ENCODE assay signal across 22 mouse cellular contexts in the genomic region with DNA sequence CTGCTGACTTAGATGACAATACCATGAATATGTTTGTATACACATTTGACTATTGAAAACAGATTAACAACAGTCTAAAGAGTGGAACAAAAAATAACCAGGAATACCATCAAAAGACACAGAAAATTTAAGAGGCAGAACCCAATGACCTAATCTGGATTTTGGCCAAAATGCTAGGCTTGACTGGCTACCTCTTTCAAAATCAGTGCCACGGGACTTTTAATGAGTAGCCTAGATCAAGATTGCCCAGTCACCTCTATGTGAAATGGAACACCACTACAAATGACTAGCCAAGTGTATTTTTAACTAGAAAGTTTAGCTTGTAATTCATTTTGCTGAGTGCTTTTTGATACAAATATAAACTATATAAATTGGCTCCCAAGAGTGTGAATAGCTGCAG.
DNase-seq lines count a peak whose midpoint lies in the region; ATAC-seq and TF ChIP-seq lines count a peak whose summit lies in the region.
"Had no signal": no experiment of that assay in that cellular context is flagged by ENCODE, and none has a peak within 500 bp of the region (broad histone marks: within the 10 kb centered on the region; RNA-seq: fewer than 3 reads in every experiment).

No protein-coding gene starts in this region.

- no peak overlapping the region for H3K4me3 ChIP-seq in liver, adult 2 months (ENCODE audit: insufficient read depth, low read depth, low read length)
- no peak overlapping the region for H3K4me3 ChIP-seq in forebrain, embryonic 15.5 days
- H3K4me3 ChIP-seq: heart, embryonic 13.5 days; hindbrain, embryonic 15.5 days; limb, embryonic 10.5 days; liver, embryonic 12.5 days; neural tube, embryonic 15.5 days had no signal

- peak; percentile 7 to 27 for DNase-seq in cerebellum, postnatal 14 days
- no peak for DNase-seq in cerebellum, postnatal 36 days
- DNase-seq in liver, adult 2 months (ENCODE audit: extremely low read depth, low read depth, low spot score) = peak; percentile 28
- DNase-seq in liver = no peak
- DNase-seq in kidney, adult 9 months = peak; percentile 88
- peak; percentile 55 to 82 for DNase-seq in kidney, postnatal 36 days
- DNase-seq in heart, postnatal 10 days = no peak
- DNase-seq: cerebellum, adult 9-10 months; embryo, embryonic 11 days; heart, postnatal 36 days; lung, embryonic 14.5 days; lung, postnatal 36 days; thymus, adult 2 months had no signal

- WGBS in liver, adult 2 months = 40% methylated on average over 1 of the region's 1 CpGs
- 32% methylated on average over 1 of the region's 1 CpGs for WGBS in forebrain, embryonic 15.5 days

- intact Hi-C loops in heart, postnatal 10 days (cut with DNase I) = no loop called here

- H3K36me3 ChIP-seq in liver, adult 2 months (ENCODE audit: control insufficient read depth, insufficient read depth, low read length) = no peaks in the 10 kb centered on the region
- no peaks in the 10 kb centered on the region for H3K36me3 ChIP-seq in forebrain, embryonic 15.5 days
- H3K36me3 ChIP-seq: G1E; heart, embryonic 13.5 days; hindbrain, embryonic 15.5 days; limb, embryonic 10.5 days; liver, embryonic 12.5 days; neural tube, embryonic 15.5 days had no signal

- no peak overlapping the region for H3K9ac ChIP-seq in liver, adult 2 months (ENCODE audit: low read depth, low read length)
- no peak overlapping the region for H3K9ac ChIP-seq in forebrain, embryonic 15.5 days (replicated peaks)
- H3K9ac ChIP-seq: heart, embryonic 13.5 days; hindbrain, embryonic 15.5 days; liver, embryonic 12.5 days; lung, embryonic 14.5 days; neural tube, embryonic 15.5 days had no signal

- TF ChIP-seq POLR2A in liver, adult 2 months (IDR thresholded peaks at IDR 0.05; ENCODE audit: extremely low read depth, insufficient read depth, low read length) = no peak

- H3K27me3 ChIP-seq in liver, adult 2 months (ENCODE audit: control insufficient read depth, insufficient read depth, low read length) = no peaks in the 10 kb centered on the region
- H3K27me3 ChIP-seq in forebrain, embryonic 15.5 days = no peaks in the 10 kb centered on the region
- H3K27me3 ChIP-seq: heart, embryonic 13.5 days; hindbrain, embryonic 15.5 days; liver, embryonic 12.5 days; neural tube, embryonic 15.5 days had no signal

- H3K4me2 ChIP-seq in forebrain, embryonic 15.5 days (replicated peaks) = no peak overlapping the region
- H3K4me2 ChIP-seq: heart, embryonic 13.5 days; hindbrain, embryonic 15.5 days; liver, embryonic 12.5 days; lung, embryonic 14.5 days; neural tube, embryonic 15.5 days had no signal

- H3K79me2 ChIP-seq in liver, adult 2 months (ENCODE audit: control insufficient read depth, insufficient read depth, low read length) = no peaks in the 10 kb centered on the region

- no peak overlapping the region for H3K27ac ChIP-seq in liver, adult 2 months (replicated peaks; ENCODE audit: insufficient read depth, low read depth, low read length)
- H3K27ac ChIP-seq in forebrain, embryonic 15.5 days (replicated peaks) = no peak overlapping the region
- H3K27ac ChIP-seq: heart, embryonic 13.5 days; hindbrain, embryonic 15.5 days; limb, embryonic 10.5 days; liver, embryonic 12.5 days; neural tube, embryonic 15.5 days had no signal

- no peak; the same call in 1 of the 2 replicates for ATAC-seq in forebrain, embryonic 15.5 days (replicated peaks)
- ATAC-seq: intestine, embryonic 16.5 days; liver, embryonic 12.5 days; midbrain, embryonic 16.5 days had no signal

- H3K9me3 ChIP-seq in forebrain, embryonic 15.5 days = no peaks in the 10 kb centered on the region
- H3K9me3 ChIP-seq: G1E; heart, embryonic 13.5 days; hindbrain, embryonic 15.5 days; limb, embryonic 10.5 days; liver, embryonic 12.5 days; neural tube, embryonic 15.5 days had no signal

- TF ChIP-seq CTCF in liver, adult 2 months (IDR thresholded peaks at IDR 0.05; ENCODE audit: low read depth, low read length) = no peak

- no peaks in the 10 kb centered on the region for H3K4me1 ChIP-seq in liver, adult 2 months (ENCODE audit: control insufficient read depth, insufficient read depth, low read length)
- H3K4me1 ChIP-seq in forebrain, embryonic 15.5 days = no peaks in the 10 kb centered on the region
- H3K4me1 ChIP-seq: heart, embryonic 13.5 days; hindbrain, embryonic 15.5 days; limb, embryonic 10.5 days; liver, embryonic 12.5 days; neural tube, embryonic 15.5 days had no signal

Comparison
In these comparisons a context has a peak if more than half of its experiments do, and no peak if none do; other contexts are left out.
1. DNase-seq: peak in cerebellum, postnatal 14 days (2 of 2), liver, adult 2 months (single experiment), kidney, adult 9 months (single experiment) and kidney, postnatal 36 days (2 of 2); none in cerebellum, postnatal 36 days (0 of 2), liver (single experiment) and heart, postnatal 10 days (0 of 2).